Mouse (Mus musculus) left cerebral cortex, postnatal 14 days (tissue): Measurements from ENCODE around the gene Slc38a6. TPM values are rescaled to one million over a fixed set of nuclear protein-coding genes. Genes with fewer than 3 reads are reported as not detected.

Experiments used
- DNase-seq, 2 experiments: peaks; one replicate each; pipeline ENCODE4 v3.0.0; 2021 to 2022; ENCODE audit warnings: low spot score in 2 of 2, mixed read lengths in 1 of 2
- intact Hi-C: fragments of 180-260 bp; cut with DNase I; formaldehyde crosslinking; loops from one replicate; pipeline ENCODE4 v1.15.1; 2025
- total RNA-seq, 2 experiments: library from RNA; stranded (reverse); gene quantifications; 2 replicates each; pipeline ENCODE4 v1.2.3; 2021

Slc38a6 gene
- total RNA-seq, 2 experiments from 2014 or later: 15.6 to 16.7 TPM

- no peak for DNase-seq
- intact Hi-C loops: no loop called here
These were observed 65.2 kb downstream of the Slc38a6 start for GRCm38 (mm10) chr12:73351746-73352145.

GRCm38 (mm10) chr12:73353362-73353761, 66.8 kb downstream of the Slc38a6 start:
- intact Hi-C loops: no loop called here
- DNase-seq: no peak

DNA sequence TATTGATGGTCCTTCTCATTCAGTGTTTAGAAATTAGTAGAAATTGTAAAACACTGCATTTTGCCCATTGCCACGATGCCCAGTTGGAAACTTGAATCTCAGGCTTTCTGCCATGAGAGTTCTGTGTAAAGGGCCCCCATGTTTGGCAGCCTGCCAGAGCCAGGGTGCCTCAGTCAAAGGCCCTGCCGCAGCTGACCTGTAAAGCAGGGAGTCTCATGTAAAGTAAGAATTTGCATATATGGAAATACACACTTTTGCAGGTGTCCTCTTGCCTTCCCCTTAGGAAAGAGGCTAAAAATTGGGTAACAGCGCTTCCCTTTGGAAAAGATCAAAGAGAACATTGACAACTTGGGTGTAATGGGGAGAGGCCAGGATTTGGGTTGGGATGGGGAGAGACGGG, 67.9 kb downstream of the Slc38a6 start:
- DNase-seq: no peak
- intact Hi-C loops: no loop called here

GRCm38 (mm10) chr12:73355084-73355775, 68.7 kb downstream of the Slc38a6 start:
- no peak for DNase-seq
- intact Hi-C loops: no loop called here

GRCm38 (mm10) chr12:73356696-73357095, 70.1 kb downstream of the Slc38a6 start:
- intact Hi-C loops: no loop called here
- DNase-seq: no peak

- DNase-seq: no peak
- intact Hi-C loops: no loop called here
These were observed 70.7 kb downstream of the Slc38a6 start for GRCm38 (mm10) chr12:73357311-73357710.

DNA sequence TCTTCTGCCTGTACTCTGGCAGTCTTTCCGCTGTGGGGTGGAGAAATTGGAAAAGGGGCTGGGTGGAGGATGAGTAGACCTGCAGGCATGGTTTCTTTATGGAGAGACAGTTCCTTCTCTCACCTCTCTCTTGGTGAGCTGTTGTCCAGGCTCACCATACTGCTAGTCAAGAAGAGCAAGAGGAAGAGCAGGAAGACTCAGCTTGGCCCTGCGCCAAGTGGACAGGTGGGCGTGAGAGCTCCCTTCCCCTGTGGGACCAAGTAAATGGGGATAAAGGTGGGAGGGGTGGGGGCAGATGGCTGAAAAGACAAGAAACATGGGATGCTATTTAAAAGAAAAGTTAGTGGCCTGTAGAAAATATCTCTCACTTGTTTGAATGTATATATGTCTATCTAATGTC, 71.2 kb downstream of the Slc38a6 start:
- intact Hi-C loops: no loop called here
- no peak for DNase-seq

DNA sequence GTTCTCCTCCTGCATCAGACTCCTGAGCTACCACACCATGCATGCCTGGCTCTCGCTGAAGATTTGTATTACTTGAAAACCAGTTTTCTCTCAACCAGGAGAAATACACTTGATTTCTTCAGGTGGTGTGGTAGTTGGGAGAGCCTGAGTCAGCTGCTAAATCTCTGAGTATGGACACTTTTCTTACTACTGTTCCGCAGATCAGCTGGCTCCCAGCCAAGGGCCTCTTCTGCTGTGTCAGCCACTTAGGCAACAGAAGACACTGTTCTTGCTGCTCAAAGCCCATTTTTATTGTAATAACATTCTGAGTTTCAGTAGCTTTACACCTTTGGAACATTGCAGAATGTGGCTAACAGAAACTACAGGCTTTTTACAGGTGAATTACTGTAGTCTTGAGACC, 72.1 kb downstream of the Slc38a6 start:
- intact Hi-C loops: no loop called here
- DNase-seq: peak in 1 of 2 experiments; percentile 34

GRCm38 (mm10) chr12:73359520-73359919, 72.9 kb downstream of the Slc38a6 start:
- intact Hi-C loops: no loop called here
- no peak for DNase-seq

GRCm38 (mm10) chr12:73361201-73361600, 74.6 kb downstream of the Slc38a6 start:
- no peak for DNase-seq
- intact Hi-C loops: no loop called here

- intact Hi-C loops: no loop called here
- DNase-seq: no peak
These were observed 76.8 kb downstream of the Slc38a6 start for GRCm38 (mm10) chr12:73363401-73363800.

- intact Hi-C loops: no loop called here
- no peak for DNase-seq
These were observed 77.4 kb downstream of the Slc38a6 start for GRCm38 (mm10) chr12:73363956-73364355.

GRCm38 (mm10) chr12:73366581-73366980, 80.0 kb downstream of the Slc38a6 start:
- intact Hi-C loops: no loop called here
- DNase-seq: no peak

- intact Hi-C loops: no loop called here
- peak in 1 of 2 experiments; percentile 5 for DNase-seq
These were observed 81.0 kb downstream of the Slc38a6 start for GRCm38 (mm10) chr12:73367460-73368079.

GRCm38 (mm10) chr12:73368868-73369608, 82.5 kb downstream of the Slc38a6 start:
- DNase-seq: no peak
- intact Hi-C loops: no loop called here

DNA sequence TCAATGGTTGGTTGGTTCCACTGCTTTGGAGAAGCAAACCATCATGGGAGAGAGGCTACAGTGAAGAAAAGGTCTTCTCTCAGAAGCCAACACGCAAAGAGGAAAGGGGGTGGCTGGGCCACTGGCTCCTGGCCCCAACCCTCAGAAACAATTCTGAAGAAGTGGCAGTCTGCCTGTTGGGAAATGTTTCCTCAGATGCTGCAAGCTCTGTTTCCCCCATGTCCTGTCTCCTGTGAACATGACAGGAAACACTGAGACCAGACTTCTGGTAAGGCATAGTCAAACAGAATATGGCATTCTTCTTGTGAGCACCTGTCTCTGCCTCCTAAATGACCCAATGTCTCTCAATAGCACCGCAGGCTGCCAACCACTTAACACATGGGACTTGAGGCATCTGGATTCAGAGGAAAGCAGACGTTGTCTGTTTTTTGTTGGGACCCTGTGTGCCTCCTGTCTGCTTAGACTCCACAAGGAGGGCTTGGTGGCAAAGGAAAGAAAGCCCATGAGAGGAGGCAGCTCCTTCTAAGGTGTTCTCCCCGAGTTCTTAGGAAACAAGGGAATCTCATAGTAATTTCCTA, 83.9 kb downstream of the Slc38a6 start:
- DNase-seq: no peak
- intact Hi-C loops: no loop called here

- DNase-seq: peak; percentile 12 to 32
- intact Hi-C loops: no loop called here
These were observed 84.6 kb downstream of the Slc38a6 start for GRCm38 (mm10) chr12:73371132-73371531.

DNA sequence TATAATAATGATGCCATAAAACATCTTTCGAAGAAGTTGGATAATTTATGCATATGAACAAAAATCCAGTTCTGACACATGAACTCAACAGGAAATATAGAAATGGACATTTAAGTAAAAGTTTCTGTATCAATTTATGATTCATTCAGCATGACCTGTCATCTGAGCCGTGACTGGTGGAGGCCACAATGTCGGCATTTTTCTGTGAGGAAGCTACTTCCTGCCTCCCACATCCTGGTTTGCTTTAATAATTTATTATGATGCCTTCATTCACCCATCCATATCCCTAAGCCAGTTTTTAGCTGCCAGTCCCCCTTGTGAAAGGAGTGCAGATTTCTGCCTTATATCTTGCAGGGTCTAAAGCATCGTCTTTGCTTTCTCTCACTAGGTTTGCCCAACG, 91.4 kb downstream of the Slc38a6 start:
- DNase-seq: no peak
- intact Hi-C loops: no loop called here

DNA sequence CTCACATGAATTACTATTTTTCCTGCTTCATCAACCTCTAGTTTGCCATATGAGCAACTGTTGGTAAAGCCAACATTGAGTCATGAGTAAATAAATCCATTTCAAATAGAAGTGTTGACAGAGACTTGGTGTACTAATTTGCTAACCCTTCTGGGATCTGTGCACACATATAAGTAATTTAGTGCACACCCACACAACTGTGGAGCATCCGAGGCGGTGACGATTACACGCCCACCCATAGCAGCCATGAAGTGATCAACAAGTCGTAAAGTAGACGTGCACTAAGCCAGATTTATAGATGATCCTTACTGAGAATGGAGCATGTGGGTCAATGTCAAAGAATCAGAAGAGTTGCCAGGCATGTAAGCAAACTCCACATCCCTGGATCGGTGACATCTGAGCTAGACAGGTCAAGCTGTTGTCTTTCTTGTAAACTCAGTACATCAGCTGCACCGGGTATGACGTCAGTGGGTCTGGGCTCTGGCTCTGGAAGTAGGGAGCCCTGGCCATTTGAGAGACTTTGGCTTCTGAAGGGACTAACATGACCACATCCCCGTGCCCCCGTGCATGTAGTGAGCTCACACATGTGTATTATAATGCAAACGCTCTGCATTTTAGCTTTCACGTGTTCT, 92.3 kb downstream of the Slc38a6 start:
- no peak for DNase-seq
- intact Hi-C loops: no loop called here
